28 mouse cellular contexts compared by ENCODE assay signal in genomic region chr14:71217041-71217440, GRCm38 (mm10).
A peak's percentile ranks its signal among the peaks of the same experiment; 100 is the strongest.
DNase-seq lines count a peak whose midpoint lies in the region; ATAC-seq and TF ChIP-seq lines count a peak whose summit lies in the region.
"Had no signal": no experiment of that assay in that cellular context is flagged by ENCODE, and none has a peak within 500 bp of the region (broad histone marks: within the 10 kb centered on the region; RNA-seq: fewer than 3 reads in every experiment).

No protein-coding gene starts in this region.

- peaks cover 18 to 28% of the 10 kb centered on the region in 2 experiments for H3K4me1 ChIP-seq in MEL (ENCODE audit: control insufficient read depth in 1 of 2, insufficient read depth in 2 of 2, low read length in 2 of 2)
- H3K4me1 ChIP-seq in liver, embryonic 13.5 days (replicated peaks), result peaks cover 21% of the 10 kb centered on the region
- H3K4me1 ChIP-seq in midbrain, embryonic 10.5 days, result no peaks in the 10 kb centered on the region
- H3K4me1 ChIP-seq in neural tube, embryonic 15.5 days, result 0 out of 2 replicates have a peak, but pooled peaks cover 3% of the 10 kb centered on the region
- H3K4me1 ChIP-seq: embryonic facial prominence, embryonic 12.5 days; embryonic facial prominence, embryonic 15.5 days; forebrain, embryonic 12.5 days; heart, embryonic 12.5 days; heart, embryonic 15.5 days; hindbrain, embryonic 10.5 days; hindbrain, embryonic 13.5 days had no signal

- no peak overlapping the region for H3K4me3 ChIP-seq in MEL (ENCODE audit: control insufficient read depth in 1 of 2, insufficient read depth in 1 of 2, low read depth in 2 of 2, low read length in 2 of 2)
- H3K4me3 ChIP-seq in liver, embryonic 13.5 days (replicated peaks), result no peak overlapping the region
- H3K4me3 ChIP-seq in midbrain, embryonic 10.5 days, result no peak overlapping the region
- no peak overlapping the region for H3K4me3 ChIP-seq in neural tube, embryonic 15.5 days (replicated peaks)
- H3K4me3 ChIP-seq: embryonic facial prominence, embryonic 12.5 days; embryonic facial prominence, embryonic 15.5 days; erythroblast, embryonic 14.5 days; forebrain, embryonic 12.5 days; heart, embryonic 12.5 days; heart, embryonic 15.5 days; hindbrain, embryonic 10.5 days; hindbrain, embryonic 13.5 days had no signal

- no peaks in the 10 kb centered on the region for H3K27me3 ChIP-seq in MEL (ENCODE audit: control insufficient read depth in 1 of 2, insufficient read depth in 2 of 2, low read length in 2 of 2)
- no peaks in the 10 kb centered on the region for H3K27me3 ChIP-seq in liver, embryonic 13.5 days
- H3K27me3 ChIP-seq in midbrain, embryonic 10.5 days (ENCODE audit: low read depth, poor library complexity, severe bottlenecking), result no peaks in the 10 kb centered on the region
- H3K27me3 ChIP-seq in neural tube, embryonic 15.5 days (replicated peaks), result no peaks in the 10 kb centered on the region
- H3K27me3 ChIP-seq: embryonic facial prominence, embryonic 12.5 days; embryonic facial prominence, embryonic 15.5 days; forebrain, embryonic 12.5 days; heart, embryonic 12.5 days; heart, embryonic 15.5 days; hindbrain, embryonic 13.5 days; Patski had no signal

- no peak; the same call in 1 of the 2 replicates for TF ChIP-seq RAD21 in MEL (IDR thresholded peaks at IDR 0.05; ENCODE audit: low read depth, low read length)

- no peak overlapping the region for H3K4me2 ChIP-seq in liver, embryonic 13.5 days
- H3K4me2 ChIP-seq in neural tube, embryonic 15.5 days, result no peak overlapping the region
- H3K4me2 ChIP-seq: embryonic facial prominence, embryonic 12.5 days; embryonic facial prominence, embryonic 15.5 days; forebrain, embryonic 12.5 days; heart, embryonic 12.5 days; heart, embryonic 15.5 days; hindbrain, embryonic 13.5 days had no signal

- H3K27ac ChIP-seq in MEL (ENCODE audit: control insufficient read depth, low read depth, low read length), result peak overlapping the region; percentile 97
- no peak overlapping the region for H3K27ac ChIP-seq in liver, embryonic 13.5 days
- no peak overlapping the region for H3K27ac ChIP-seq in midbrain, embryonic 10.5 days (replicated peaks)
- H3K27ac ChIP-seq in neural tube, embryonic 15.5 days (replicated peaks), result no peak overlapping the region
- H3K27ac ChIP-seq: embryonic facial prominence, embryonic 12.5 days; embryonic facial prominence, embryonic 15.5 days; forebrain, embryonic 12.5 days; heart, embryonic 15.5 days; hindbrain, embryonic 10.5 days; hindbrain, embryonic 13.5 days had no signal

- H3K79me2 ChIP-seq in MEL (ENCODE audit: control insufficient read depth, insufficient read depth, low read length, poor library complexity), result no peaks in the 10 kb centered on the region

- TF ChIP-seq EP300 in MEL (IDR thresholded peaks at IDR 0.05; ENCODE audit: low read depth in 1 of 2, low read length in 2 of 2), result peak; percentile 99

- no peak for TF ChIP-seq CTCF in MEL (IDR thresholded peaks at IDR 0.05 in 2 of 3, conservative IDR thresholded peaks at IDR 0.05 in 1 of 3; ENCODE audit: control insufficient read depth in 1 of 3, insufficient read depth in 1 of 3, low read depth in 2 of 3, low read length in 3 of 3, poor library complexity in 1 of 3, severe bottlenecking in 1 of 3)

- no peak for TF ChIP-seq POLR2A in MEL (IDR thresholded peaks at IDR 0.05; ENCODE audit: control insufficient read depth in 1 of 2, insufficient read depth in 1 of 2, low read depth in 1 of 2, low read length in 2 of 2, poor library complexity in 1 of 2)

- DNase-seq in MEL (ENCODE audit: low read depth, low spot score) (peak; percentile 79), MEL-GATA-1-ER (ENCODE audit: extremely low read depth, low read depth) (peak; percentile 85)
- DNase-seq in liver, embryonic 13.5 days, result no peak
- DNase-seq in midbrain, embryonic 10.5 days (ENCODE audit: low spot score), result no peak
- no peak for DNase-seq in thymus, postnatal 25 days
- DNase-seq: adrenal gland, postnatal 10 days; adrenal gland, postnatal 36 days; cerebellum, adult 18-20 months; cerebellum, adult 9-10 months; cerebellum, postnatal 14 days; gastrocnemius, postnatal 10 days; gastrocnemius, postnatal 36 days; heart, postnatal 10 days; heart, postnatal 36 days had no signal

- no peak overlapping the region for H3K9ac ChIP-seq in MEL (ENCODE audit: control insufficient read depth, low read depth, low read length, poor library complexity, severe bottlenecking)
- no peak overlapping the region for H3K9ac ChIP-seq in liver, embryonic 13.5 days
- H3K9ac ChIP-seq in neural tube, embryonic 15.5 days (replicated peaks), result no peak overlapping the region
- H3K9ac ChIP-seq: embryonic facial prominence, embryonic 12.5 days; embryonic facial prominence, embryonic 15.5 days; forebrain, embryonic 12.5 days; heart, embryonic 12.5 days; heart, embryonic 15.5 days; hindbrain, embryonic 13.5 days had no signal

- peak; percentile 84 for ATAC-seq in liver, embryonic 13.5 days (ENCODE audit: low read depth)
- ATAC-seq in megakaryocyte progenitor cell, adult 5-6 weeks (replicated peaks; ENCODE audit: poor library complexity), result peak; percentile 94
- ATAC-seq in neural tube, embryonic 15.5 days (ENCODE audit: low FRiP score), result no peak
- ATAC-seq: CD4-positive, CD25-positive, alpha-beta regulatory T cell, adult 4 months; forebrain, embryonic 16.5 days; hindbrain, embryonic 16.5 days; Patski had no signal

- WGBS in liver, embryonic 13.5 days (ENCODE audit: insufficient replicate concordance), result 16% methylated on average over 1 of the region's 1 CpGs
- 83% methylated on average over 1 of the region's 1 CpGs for WGBS in midbrain, embryonic 10.5 days
- 80% methylated on average over 1 of the region's 1 CpGs for WGBS in neural tube, embryonic 15.5 days

- no peaks in the 10 kb centered on the region for H3K9me3 ChIP-seq in MEL (replicated peaks; ENCODE audit: insufficient read depth, low read length)
- no peaks in the 10 kb centered on the region for H3K9me3 ChIP-seq in liver, embryonic 13.5 days (replicated peaks)
- H3K9me3 ChIP-seq in midbrain, embryonic 10.5 days (replicated peaks), result peaks cover 7% of the 10 kb centered on the region; the same call in 1 of the 2 replicates
- H3K9me3 ChIP-seq in neural tube, embryonic 15.5 days (replicated peaks), result no peaks in the 10 kb centered on the region
- H3K9me3 ChIP-seq: embryonic facial prominence, embryonic 12.5 days; embryonic facial prominence, embryonic 15.5 days; heart, embryonic 15.5 days; hindbrain, embryonic 10.5 days; hindbrain, embryonic 13.5 days had no signal

- H3K36me3 ChIP-seq in MEL (ENCODE audit: control insufficient read depth in 1 of 2, insufficient read depth in 2 of 2, low read length in 2 of 2), result peaks cover 0 to 38% of the 10 kb centered on the region in 2 experiments; a peak in 2 of 4 replicates
- H3K36me3 ChIP-seq in liver, embryonic 13.5 days, result no peaks in the 10 kb centered on the region
- H3K36me3 ChIP-seq in midbrain, embryonic 10.5 days, result no peaks in the 10 kb centered on the region
- H3K36me3 ChIP-seq in neural tube, embryonic 15.5 days, result no peaks in the 10 kb centered on the region
- H3K36me3 ChIP-seq: embryonic facial prominence, embryonic 12.5 days; embryonic facial prominence, embryonic 15.5 days; forebrain, embryonic 12.5 days; heart, embryonic 12.5 days; heart, embryonic 15.5 days; hindbrain, embryonic 10.5 days; hindbrain, embryonic 13.5 days had no signal

TF ChIP-seq in MEL, 35 proteins besides CTCF, POLR2A, EP300 and RAD21 (continues in another document):
- TF ChIP-seq E2F4 (IDR thresholded peaks at IDR 0.05; ENCODE audit: borderline replicate concordance, low read depth, low read length) (peak; percentile 17; the same call in 1 of the 2 replicates), KAT2A (conservative IDR thresholded peaks at IDR 0.05; ENCODE audit: low read depth, low read length) (no peak; the same call in 1 of the 2 replicates), NRF1 (IDR thresholded peaks at IDR 0.05; ENCODE audit: insufficient read depth, low read depth, low read length, poor library complexity, severe bottlenecking) (no peak), MAX (IDR thresholded peaks at IDR 0.05; ENCODE audit: low read length) (no peak; the same call in 1 of the 2 replicates), HCFC1 (IDR thresholded peaks at IDR 0.05; ENCODE audit: low read depth, low read length) (peak; percentile 55; the same call in 1 of the 2 replicates), CHD1 (IDR thresholded peaks at IDR 0.05; ENCODE audit: low read depth, low read length) (no peak), SMC3 (IDR thresholded peaks at IDR 0.05; ENCODE audit: low read depth, low read length) (no peak), GABPA (IDR thresholded peaks at IDR 0.05; ENCODE audit: low read depth, low read length) (no peak), USF2 (IDR thresholded peaks at IDR 0.05; ENCODE audit: borderline replicate concordance in 1 of 2, insufficient read depth in 1 of 2, low read depth in 1 of 2, low read length in 2 of 2) (no peak), TBP (IDR thresholded peaks at IDR 0.05; ENCODE audit: low read depth, low read length) (no peak), POLR2AphosphoS5 (IDR thresholded peaks at IDR 0.05; ENCODE audit: borderline replicate concordance, low read depth, low read length) (no peak), ZC3H11A (IDR thresholded peaks at IDR 0.05; ENCODE audit: low read depth, low read length) (no peak), ELF1 (IDR thresholded peaks at IDR 0.05; ENCODE audit: low read depth, low read length) (no peak), POLR2AphosphoS2 (IDR thresholded peaks at IDR 0.05; ENCODE audit: low read length) (no peak), MXI1 (IDR thresholded peaks at IDR 0.05; ENCODE audit: low read depth, low read length) (no peak), ZNF384 (IDR thresholded peaks at IDR 0.05; ENCODE audit: low read depth, low read length) (peak; percentile 94), MEF2A (IDR thresholded peaks at IDR 0.05; ENCODE audit: extremely low read depth, insufficient replicate concordance, low read depth, low read length, poor library complexity, severe bottlenecking) (peak; percentile 45; the same call in 1 of the 2 replicates), SIN3A (IDR thresholded peaks at IDR 0.05; ENCODE audit: low read length) (peak; percentile 91), MYB (IDR thresholded peaks at IDR 0.05; ENCODE audit: low read depth, low read length) (peak; percentile 89), NELFE (IDR thresholded peaks at IDR 0.05; ENCODE audit: low read depth, low read length) (no peak), BHLHE40 (IDR thresholded peaks at IDR 0.05; ENCODE audit: borderline replicate concordance, low read depth, low read length) (peak; percentile 47; the same call in 1 of the 2 replicates), MAZ (IDR thresholded peaks at IDR 0.05; ENCODE audit: low read depth, low read length) (no peak), ZKSCAN1 (IDR thresholded peaks at IDR 0.05; ENCODE audit: low read depth, low read length) (no peak), ETS1 (IDR thresholded peaks at IDR 0.05; ENCODE audit: low read depth, low read length) (peak; percentile 92), TAL1 (IDR thresholded peaks at IDR 0.05; ENCODE audit: low read length) (peak; percentile 94), GATA1 (IDR thresholded peaks at IDR 0.05; ENCODE audit: low read depth, low read length) (peak; percentile 99)

Comparison
In these comparisons a context has a peak if more than half of its experiments do, and no peak if none do; other contexts are left out.
1. DNase-seq: peak in MEL (single experiment) and MEL-GATA-1-ER (single experiment); none in liver, embryonic 13.5 days (single experiment), midbrain, embryonic 10.5 days (single experiment) and thymus, postnatal 25 days (single experiment).